Mouse (Mus musculus) layer of hippocampus, adult 2 months (tissue): ENCODE measurements around the gene Gfod2. TPM values are rescaled to one million over a fixed set of nuclear protein-coding genes. Genes with fewer than 3 reads are reported as not detected.
A peak's percentile ranks its signal among the peaks of the same experiment; 100 is the strongest.

Experiments used
- DNase-seq, 2 experiments: peaks; one replicate each; pipeline ENCODE4 v3.0.0; 2022; ENCODE audit warnings: low spot score in 2 of 2
- H3K27ac ChIP-seq: fragments of 200-600 bp; 2 replicates; pipeline ENCODE4 v1.8.1; 2022
- H3K4me3 ChIP-seq: fragments of 200-600 bp; 2 replicates; pipeline ENCODE4 v1.8.1; 2022; ENCODE audit warnings: mild to moderate bottlenecking
- CTCF ChIP-seq: fragments of 200-600 bp; conservative IDR thresholded peaks from 2 replicates; pipeline ENCODE4 v1.8.1; 2022; ENCODE audit warnings: antibody characterized with exemption, mild to moderate bottlenecking, moderate library complexity
- total RNA-seq, 2 experiments: library from RNA; stranded (reverse); gene quantifications; 2 replicates each; pipeline ENCODE4 v1.2.3; 2021

Gene Gfod2
- total RNA-seq, 2 experiments from 2014 or later = 18.2 to 22.8 TPM

DNA sequence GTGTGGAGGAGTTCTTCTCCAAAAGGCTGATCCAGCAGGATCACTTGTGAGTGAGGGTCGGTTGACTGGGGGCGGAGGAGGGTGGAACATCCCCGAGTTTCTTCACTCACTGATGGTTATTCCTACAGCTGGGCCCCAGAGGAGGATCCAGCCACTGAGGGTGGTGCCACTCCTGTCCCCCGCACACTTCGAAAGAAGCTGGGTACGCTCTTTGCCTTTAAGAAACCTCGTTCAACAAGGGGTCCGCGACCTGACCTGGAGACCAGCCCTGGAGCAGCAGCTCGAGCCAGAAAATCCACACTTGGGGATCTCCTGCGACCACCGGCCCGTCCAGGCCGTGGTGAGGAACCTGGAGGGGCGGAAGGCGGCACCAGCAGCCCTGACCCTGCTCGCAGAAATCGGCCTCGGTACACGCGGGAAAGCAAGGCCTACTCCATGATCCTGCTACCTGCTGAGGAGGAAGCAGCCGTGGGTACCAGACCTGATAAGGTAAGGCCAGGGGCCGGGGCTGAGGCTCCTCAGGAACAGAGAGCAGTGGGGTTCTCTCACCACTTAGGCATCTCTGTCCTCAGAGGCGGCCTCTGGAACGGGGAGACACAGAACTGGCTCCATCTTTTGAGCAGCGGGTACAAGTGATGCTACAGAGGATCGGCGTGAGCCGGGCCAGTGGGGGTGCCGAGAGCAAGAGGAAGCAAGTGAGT lies 63.2 kb downstream of the Gfod2 start:
- no peak for DNase-seq
- Histone ChIP-seq H3K4me3 (peak overlapping the region; percentile 80), H3K27ac (peak overlapping the region; percentile 96)
- TF ChIP-seq CTCF = no peak

DNA sequence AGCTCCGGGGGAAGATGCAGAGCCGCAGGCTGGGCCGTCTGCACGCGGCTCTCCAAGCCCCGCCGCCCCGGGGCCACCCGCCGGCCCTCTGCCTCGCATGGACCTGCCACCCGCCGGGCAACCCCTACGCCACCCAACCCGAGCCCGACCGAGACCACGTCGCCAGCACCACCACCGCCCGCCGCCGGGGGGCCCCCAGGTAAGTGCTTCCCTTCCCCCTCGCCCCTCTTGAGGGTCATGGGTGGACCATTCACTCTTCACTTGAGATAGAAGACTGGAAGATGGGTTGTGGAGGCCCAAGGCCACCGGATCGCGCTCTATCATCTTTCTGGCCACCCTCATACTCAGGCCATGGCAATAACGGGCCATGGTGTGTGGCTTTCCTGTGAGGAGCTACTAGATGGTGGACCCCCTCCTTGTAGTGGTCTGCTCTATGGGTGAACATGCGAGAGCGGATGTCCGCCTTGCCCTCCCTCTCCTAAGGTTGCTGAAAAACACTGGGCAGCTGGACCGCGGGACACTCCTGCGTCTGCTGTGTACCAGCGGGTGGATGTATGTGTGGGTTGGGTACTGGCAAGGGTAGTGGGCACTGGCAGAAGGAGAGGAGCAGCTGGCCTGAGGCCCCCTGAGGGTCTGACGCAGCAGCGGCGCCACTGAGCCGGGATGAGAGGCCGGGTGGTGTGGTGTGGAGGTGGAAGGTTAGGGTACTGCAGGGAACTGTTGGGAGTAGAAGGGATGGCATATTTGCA lies 64.2 kb downstream of the Gfod2 start:
- Histone ChIP-seq H3K4me3 (peak overlapping the region; percentile 80), H3K27ac (peak overlapping the region; percentile 96)
- peak; percentile 67 for TF ChIP-seq CTCF
- no peak for DNase-seq

DNA sequence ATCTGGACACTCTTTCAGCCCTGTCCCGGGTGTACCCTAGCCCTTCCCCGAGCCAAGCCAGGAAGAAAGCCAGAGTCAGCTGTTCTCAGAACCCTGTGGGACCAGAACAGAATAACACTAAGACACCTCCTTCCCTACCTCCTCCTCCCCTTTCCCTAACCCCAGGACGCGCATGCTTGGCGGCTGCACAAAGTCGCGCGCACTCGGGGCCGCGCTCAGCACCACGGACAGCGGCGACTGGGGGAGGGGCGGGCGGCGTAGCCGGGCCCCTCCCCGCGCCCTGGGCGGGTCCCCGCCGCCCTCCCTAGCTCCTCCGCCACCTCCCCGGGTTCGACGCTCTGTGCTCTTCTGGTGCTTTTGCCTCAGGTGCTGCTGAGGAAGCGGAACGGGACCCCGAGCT lies 64.8 kb downstream of the Gfod2 start:
- peak; percentile 81 to 87 for DNase-seq
- TF ChIP-seq CTCF = no peak
- Histone ChIP-seq H3K4me3 (peak overlapping the region; percentile 80), H3K27ac (peak overlapping the region; percentile 96)

DNA sequence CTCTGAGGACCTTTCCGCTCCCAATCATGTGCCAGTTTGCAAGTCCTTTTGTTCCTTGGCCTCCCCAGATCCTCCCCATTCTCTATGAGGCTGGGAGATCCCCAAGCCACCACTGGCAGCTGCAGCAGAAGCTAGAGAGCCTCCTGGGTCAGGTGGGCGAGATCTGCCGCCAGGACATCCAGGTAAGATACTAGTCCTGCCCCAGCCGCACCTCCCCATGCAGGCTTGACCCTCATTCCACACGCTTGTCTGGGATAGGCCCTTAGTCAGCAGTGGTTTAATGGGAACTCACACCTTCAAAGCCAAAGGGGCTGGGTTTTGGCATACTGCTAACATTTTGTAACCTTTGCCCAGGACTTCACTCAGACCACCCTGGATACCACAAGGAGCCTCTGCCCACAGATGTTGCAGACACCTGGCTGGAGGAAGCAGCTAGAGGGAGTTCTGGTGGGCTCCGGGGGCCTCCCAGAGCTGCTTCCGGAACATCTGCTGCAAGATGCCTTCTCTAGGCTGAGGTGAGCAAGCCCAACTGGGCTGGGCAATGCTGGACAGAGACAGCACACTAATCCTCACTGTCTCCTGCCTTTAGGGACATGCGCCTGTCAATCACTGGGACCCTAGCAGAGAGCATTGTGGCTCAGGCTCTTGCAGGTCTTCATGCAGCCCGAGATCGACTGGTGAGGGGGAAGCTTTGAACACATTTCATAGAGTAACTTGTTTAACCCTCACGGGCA lies 65.8 kb downstream of the Gfod2 start:
- H3K27ac ChIP-seq = no peak overlapping the region
- no peak overlapping the region for H3K4me3 ChIP-seq
- DNase-seq = no peak
- TF ChIP-seq CTCF = no peak

DNA sequence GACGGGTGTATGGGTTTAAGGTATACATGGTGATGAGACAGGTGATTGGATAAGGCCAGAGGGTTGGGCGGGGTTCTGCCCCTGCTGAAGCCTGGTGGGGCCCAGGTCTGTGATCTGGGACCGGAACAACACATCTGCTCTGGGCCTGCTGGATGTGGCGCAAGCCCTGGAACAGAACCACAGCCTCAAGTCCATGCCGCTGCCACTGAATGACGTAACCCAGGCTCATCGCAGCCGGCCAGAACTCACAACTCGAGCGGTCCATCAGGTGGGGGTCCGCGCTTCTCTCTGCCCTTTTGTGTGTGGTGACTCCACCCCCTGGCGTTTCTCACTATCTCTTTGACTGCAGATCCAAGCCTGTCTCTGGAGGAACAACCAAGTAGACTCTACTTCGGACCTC lies 67.5 kb downstream of the Gfod2 start:
- no peak for DNase-seq
- H3K27ac ChIP-seq = no peak overlapping the region
- H3K4me3 ChIP-seq = no peak overlapping the region
- no peak for TF ChIP-seq CTCF

DNA sequence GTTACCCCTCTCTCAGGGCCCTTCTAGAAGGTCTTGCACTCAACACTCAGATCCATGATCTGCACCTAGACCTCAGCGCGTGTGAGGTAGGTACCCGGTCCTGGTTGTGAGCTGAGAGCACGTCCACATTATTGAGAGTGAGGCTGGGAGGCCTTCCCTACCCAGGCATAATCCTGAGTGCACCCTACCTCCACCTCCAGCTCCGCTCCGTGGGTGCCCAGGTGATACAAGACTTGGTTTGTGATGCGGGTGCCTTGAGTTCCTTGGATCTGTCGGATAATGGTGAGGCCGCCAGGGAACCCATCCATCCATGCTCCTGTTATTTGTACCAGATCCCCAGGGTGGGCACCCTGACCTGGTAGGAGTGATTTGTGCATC lies 68.5 kb downstream of the Gfod2 start:
- no peak for DNase-seq
- TF ChIP-seq CTCF = no peak

DNA sequence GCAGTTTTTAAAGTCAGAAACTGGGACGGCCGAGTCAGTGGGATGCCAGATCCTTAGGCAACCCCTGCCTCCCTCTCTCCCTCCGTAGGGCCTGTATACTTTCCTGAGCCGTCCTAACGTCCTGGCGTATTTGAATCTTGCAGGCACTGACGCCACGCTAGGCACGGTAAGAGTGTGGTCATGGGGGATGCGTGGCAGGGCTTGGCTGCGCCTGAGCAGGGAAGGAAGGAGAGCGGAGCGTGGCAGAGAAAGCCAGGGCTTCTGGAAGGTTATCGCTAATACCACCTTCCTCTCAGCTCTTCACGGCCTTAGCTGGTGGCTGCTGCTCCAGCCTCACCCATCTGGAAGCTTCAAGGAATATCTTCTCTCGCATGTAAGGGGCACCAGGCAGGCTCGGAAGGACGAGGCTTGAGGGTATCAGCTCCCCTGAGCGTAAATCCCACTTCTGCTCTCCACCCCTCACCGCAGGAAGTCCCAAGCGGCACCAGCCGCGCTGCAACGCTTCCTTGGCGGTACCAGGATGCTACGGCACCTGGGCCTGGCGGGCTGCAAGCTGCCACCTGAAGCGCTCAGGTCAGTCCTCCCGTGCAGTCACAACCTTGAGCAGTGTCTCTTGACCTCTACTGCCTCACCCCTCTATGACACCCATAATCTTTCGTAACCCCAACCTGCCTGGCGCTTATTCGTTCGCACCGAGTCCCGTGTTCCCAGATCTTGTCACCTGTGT lies 69.0 kb downstream of the Gfod2 start:
- Histone ChIP-seq H3K27ac (no peak overlapping the region), H3K4me3 (no peak overlapping the region)
- DNase-seq = no peak
- TF ChIP-seq CTCF = no peak

More for the DNA sequence above, 68.5 kb downstream of the Gfod2 start:
- no peak overlapping the region for H3K4me3 ChIP-seq
- H3K27ac ChIP-seq = no peak overlapping the region

DNA sequence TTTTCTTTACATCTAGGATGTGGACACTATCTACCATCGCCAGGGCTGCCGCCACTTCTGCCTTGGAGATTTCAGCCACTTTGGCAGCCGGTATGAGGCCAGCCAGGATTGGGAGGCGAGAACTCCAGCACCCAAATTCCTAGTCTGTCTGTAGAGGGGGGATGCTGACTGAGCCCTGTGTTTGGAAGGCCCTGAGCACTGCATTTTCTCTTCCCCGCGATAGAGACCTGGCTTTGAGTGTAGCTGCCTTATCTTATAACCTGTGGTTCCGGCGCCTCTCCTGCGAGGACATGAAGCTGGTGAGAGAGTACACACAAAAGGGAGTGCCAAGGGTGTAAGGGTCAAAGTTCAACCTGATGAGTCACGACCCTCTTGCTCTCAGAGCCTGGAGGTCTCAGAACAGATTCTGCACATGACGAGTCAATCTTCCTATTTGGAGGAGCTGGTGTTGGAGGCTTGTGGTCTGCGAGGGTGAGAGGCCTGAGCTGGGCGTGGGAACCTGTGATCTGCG lies 70.2 kb downstream of the Gfod2 start:
- DNase-seq = no peak
- no peak overlapping the region for H3K4me3 ChIP-seq
- no peak for TF ChIP-seq CTCF
- H3K27ac ChIP-seq = no peak overlapping the region

DNA sequence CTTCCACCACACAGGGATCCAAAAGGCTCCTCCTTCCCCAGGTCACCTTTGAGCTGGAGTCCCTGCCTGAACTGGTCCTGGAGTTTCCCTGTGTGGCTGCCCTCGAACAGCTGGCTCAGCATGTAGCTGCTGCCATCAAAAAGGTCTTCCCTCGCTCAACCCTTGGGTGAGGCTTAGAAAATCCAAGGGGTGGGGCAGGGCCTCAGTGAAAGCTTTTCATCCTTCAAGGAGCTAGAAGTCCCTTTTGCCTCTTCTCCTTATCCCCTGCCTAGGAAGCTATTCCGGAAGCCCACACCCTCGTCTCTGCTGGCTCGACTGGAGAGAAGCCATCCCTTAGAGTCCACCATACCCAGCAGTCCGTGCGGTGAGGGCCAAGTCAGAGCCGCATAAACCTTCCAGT lies 71.0 kb downstream of the Gfod2 start:
- TF ChIP-seq CTCF = no peak
- H3K27ac ChIP-seq = no peak overlapping the region
- H3K4me3 ChIP-seq = no peak overlapping the region
- no peak for DNase-seq

DNA sequence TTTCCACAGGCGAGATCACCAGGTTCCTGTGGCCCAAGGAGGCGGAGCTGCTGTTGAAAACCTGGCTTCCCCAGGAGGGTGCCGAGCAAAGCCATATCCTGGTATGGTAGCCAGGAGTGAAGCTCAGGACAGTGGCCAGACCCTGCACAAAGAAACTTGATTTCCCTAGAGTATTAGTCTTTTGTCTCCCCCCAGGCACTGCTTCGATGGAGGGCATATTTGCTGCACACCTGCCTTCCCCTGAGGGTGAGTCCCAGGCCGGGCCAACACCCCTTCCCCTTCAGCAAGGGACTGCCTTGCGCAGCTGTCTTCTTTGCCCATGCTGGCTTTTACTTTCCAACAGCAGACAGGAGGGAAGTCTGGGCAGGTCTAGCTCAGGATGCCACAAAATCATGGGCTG lies 71.9 kb downstream of the Gfod2 start:
- no peak for DNase-seq
- H3K27ac ChIP-seq = no peak overlapping the region
- H3K4me3 ChIP-seq = no peak overlapping the region
- no peak for TF ChIP-seq CTCF

DNA sequence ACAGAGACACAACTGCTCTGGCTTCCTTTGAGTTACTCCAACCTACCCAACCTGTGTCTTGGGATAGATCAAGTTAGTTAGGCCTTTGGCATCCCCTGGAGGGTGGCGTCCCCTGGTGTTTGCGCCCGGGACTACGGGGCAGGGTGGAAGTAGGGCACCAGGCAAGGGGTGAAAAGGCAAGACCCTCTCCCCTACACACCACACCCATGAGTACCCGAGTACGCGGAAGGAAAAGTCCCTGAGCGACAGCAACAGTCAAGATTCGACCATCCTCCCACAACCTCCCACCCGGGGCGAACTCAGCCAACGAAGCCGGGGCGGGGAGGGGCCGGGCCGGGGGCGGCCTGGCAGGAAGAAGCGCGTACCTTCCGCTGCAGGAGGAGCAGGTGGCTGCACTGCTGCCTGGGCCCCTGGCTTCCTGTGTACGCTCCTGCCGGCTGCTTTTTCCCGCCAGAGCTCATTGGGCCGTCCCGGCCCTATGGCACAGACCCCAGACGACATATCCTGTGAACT lies 72.6 kb downstream of the Gfod2 start, which contains the start of gene Carmil2:
Gene Carmil2 (plus strand): TSS at position 479 of the 513 bp plus-strand sequence.
- peak in 1 of 2 experiments; percentile 55 for DNase-seq

DNA sequence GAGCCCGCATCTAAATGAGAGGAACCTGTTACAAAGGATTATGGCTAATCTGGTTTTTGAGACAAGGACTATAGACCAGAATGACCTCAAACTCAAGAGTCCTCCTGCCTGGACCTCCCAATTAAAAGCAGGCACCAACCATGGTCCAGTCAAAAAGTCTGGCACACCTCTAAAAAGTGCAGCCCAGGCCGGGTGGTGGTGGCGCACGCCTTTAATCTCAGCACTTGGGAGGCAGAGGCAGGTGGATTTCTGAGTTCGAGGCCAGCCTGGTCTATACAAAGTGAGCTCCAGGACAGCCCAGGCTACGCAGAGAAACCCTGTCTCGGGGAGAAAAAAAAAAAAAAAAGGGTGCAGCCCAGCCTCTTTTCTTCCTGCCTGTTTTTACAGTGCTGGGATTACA lies 73.1 kb downstream of the Gfod2 start:
- DNase-seq = no peak
- H3K4me3 ChIP-seq = no peak overlapping the region
- no peak overlapping the region for H3K27ac ChIP-seq
- TF ChIP-seq CTCF = no peak

More for the DNA sequence above, 72.6 kb downstream of the Gfod2 start, which contains the start of gene Carmil2:
- TF ChIP-seq CTCF = peak; percentile 82
- Histone ChIP-seq H3K27ac (no peak within 1 kb of the TSS), H3K4me3 (no peak within 1 kb of the TSS)
